Mouse (Mus musculus): Measurements from ENCODE around the gene Gng10.

DNA sequence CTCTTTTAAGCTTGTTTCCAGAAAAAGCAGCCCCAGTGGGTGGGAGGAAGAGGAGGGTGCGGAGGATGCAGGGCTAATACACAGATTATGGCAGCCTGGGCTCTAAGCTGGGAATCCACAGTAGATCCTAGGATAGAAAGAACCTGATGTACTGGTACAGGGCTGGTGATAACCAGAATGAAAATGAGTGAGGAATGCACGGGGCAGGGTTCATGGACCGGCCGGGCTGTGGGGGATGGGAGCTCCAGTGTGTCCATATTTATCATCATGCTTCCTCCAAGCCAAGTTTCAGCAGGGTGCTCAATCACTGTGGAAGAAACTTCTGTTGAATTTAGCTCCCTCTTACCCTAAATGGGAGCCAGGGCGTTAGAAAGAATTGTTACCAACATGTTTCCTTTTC, 37.8 kb upstream of the Gng10 start:
- TF ChIP-seq CTCF (conservative IDR thresholded peaks at IDR 0.05 in 1 of 2, IDR thresholded peaks at IDR 0.05 in 1 of 2; ENCODE audit: low read depth in 2 of 2, low read length in 2 of 2) (no peak), CHD1 (IDR thresholded peaks at IDR 0.05; ENCODE audit: low read depth, low read length) (no peak), NRF1 (IDR thresholded peaks at IDR 0.05; ENCODE audit: low read depth, low read length) (no peak), JUND (conservative IDR thresholded peaks at IDR 0.05; ENCODE audit: low read depth, low read length) (no peak), EP300 (IDR thresholded peaks at IDR 0.05; ENCODE audit: low read length) (no peak), ZNF384 (IDR thresholded peaks at IDR 0.05; ENCODE audit: low read depth, low read length) (no peak), MEF2A (IDR thresholded peaks at IDR 0.05; ENCODE audit: borderline replicate concordance, low read depth, low read length) (no peak), POLR2A (IDR thresholded peaks at IDR 0.05; ENCODE audit: low read depth, low read length) (no peak), TCF12 (IDR thresholded peaks at IDR 0.05; ENCODE audit: low read depth, low read length) (no peak), MXI1 (IDR thresholded peaks at IDR 0.05; ENCODE audit: low read depth, low read length) (no peak), ZC3H11A (IDR thresholded peaks at IDR 0.05; ENCODE audit: low read depth, low read length) (no peak), ELF1 (IDR thresholded peaks at IDR 0.05; ENCODE audit: low read depth, low read length) (no peak), IRF4 (IDR thresholded peaks at IDR 0.05; ENCODE audit: low read depth, low read length) (no peak)
